Mouse (Mus musculus): ENCODE data around the gene Hipk2.

Gene Hipk2

GRCm38 (mm10) chr6:38876071-38876911 is at the start of gene Hipk2:
Gene Hipk2, minus strand, starts transcription at chr6:38876165.
- peak; percentile 58 for DNase-seq (ENCODE audit: low read depth, low spot score)

DNA sequence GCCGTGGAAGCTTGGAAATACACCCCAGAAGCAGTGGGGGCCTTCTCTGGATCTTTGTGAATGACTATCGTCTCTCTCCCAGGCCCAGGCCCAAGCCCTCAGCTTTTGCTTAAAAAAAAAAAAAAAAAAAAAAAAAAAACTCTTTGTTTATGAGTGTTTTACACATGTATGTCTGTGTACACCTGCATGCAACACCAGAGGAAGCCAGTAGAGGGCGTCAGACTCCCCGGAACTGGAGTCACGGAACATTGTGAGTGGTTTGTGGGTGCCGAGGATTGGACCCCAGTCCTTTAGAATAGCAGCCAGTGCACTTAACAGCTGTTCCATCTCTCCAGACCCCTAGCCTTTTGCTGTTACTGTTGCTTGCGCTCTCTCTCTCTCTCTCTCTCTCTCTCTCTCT is 49.8 kb upstream of the Hipk2 start:
- DNase-seq (ENCODE audit: low read depth, low spot score), result peak; percentile 55

GRCm38 (mm10) chr6:38923870-38924817 is 48.2 kb upstream of the Hipk2 start:
- peak; percentile 91 for DNase-seq (ENCODE audit: low read depth, low spot score)

DNA sequence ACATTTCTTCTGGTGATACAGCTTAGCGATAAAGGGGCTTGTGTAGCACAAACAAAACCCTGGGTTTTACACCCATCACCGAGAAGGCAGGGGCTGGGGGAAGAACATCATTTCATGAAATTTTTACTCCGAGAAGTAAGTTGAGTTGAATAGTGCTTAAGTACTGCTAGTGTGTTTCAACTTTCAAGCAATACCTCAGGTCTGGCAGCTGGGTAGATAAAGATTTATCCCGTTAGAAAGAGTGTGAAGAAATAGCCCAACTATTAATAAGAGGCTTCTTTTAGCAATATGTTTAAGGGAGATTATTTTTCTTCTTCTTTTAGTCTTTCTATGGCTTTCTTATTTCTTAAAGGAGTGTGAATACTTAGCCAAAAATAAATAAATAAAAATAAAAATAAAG is 47.5 kb upstream of the Hipk2 start:
- DNase-seq (ENCODE audit: low read depth, low spot score), result no peak

DNA sequence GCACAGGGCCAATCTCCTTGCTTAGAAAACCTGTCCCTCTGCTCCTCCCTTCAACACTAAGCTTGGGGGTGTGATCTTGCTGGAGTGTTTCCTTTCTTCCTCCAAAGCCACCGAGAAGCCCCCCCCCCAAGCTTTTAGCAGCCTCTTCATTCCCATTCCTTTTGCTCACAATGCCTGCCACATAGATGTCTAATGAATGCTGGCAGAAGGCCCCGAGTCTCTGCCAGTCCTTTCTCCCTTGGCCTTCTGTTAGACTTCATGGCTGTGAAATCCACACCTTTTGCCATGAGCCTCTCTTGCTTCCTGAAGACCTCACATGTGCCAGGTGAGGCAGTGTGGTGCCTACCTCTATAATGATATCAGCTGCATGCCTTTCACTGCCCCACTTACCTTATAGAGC is 46.6 kb upstream of the Hipk2 start:
- DNase-seq (ENCODE audit: low read depth, low spot score), result no peak

DNA sequence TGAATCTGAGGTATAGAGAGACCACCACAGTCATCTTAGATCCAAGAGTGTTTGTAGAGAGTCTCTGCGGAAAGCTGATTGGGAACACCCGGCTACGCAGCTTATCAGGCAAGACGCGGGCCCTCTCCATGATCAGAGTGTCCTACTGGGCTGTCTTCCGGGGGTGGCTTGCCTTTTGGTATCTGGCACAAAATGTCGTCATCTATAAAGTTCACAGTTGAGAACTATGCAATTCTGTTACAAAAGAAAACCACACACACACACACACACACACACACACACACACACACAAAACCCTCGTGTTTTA is 45.8 kb upstream of the Hipk2 start:
- DNase-seq (ENCODE audit: low read depth, low spot score), result no peak

DNA sequence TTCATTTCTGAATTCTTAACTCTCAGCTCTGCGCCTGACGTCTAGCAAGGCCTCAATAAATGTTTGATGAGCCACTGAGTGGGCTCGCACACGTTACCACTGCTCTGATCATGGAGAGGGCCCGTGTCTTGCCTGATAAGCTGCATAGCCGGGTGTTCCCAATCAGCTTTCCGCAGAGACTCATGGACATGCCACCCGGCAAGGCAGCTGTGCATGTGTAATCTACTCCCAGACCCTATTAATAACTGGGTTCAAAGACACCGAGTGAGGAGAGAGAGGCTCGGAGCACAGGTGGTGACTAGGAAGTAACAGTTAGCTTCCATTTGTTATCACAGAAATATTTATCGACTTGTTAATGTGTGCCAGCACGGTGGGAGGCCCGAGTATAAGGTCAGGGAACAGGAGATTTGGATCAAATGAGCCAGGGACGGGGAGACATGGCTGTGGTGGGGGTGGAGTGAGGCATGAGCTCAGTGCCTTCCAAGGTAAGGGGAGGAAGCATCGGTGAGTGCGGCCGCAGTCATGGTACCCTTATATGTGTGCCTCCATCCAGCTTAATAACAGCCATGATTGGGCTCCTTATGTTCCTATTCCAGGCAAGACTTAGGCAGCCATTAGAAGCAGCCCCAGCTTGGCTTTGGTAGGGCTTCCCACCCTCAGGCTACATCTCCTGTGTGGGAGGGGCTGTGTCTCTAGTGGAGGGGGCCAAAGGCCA is 45.3 kb upstream of the Hipk2 start:
- peak; percentile 69 for DNase-seq (ENCODE audit: low read depth, low spot score)

DNA sequence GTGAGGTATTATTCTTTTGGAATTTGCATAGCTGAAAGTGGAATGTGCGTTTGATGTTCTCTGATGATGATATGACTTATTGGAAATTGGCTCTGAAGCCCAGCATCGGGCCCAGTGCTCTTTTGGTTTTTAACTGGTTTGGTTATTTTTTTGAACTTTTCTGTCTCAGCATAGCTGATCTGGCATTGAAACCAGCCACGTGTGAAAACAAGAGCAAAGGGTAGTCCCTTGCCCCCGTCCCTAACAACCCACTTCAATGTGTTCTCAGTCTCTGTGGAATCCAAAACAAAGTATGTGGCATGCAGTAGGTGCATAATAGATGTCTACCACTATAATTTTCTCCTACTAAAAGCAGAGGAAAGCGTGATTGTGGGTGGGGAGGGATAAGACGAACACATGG is 44.2 kb upstream of the Hipk2 start:
- no peak for DNase-seq (ENCODE audit: low read depth, low spot score)

DNA sequence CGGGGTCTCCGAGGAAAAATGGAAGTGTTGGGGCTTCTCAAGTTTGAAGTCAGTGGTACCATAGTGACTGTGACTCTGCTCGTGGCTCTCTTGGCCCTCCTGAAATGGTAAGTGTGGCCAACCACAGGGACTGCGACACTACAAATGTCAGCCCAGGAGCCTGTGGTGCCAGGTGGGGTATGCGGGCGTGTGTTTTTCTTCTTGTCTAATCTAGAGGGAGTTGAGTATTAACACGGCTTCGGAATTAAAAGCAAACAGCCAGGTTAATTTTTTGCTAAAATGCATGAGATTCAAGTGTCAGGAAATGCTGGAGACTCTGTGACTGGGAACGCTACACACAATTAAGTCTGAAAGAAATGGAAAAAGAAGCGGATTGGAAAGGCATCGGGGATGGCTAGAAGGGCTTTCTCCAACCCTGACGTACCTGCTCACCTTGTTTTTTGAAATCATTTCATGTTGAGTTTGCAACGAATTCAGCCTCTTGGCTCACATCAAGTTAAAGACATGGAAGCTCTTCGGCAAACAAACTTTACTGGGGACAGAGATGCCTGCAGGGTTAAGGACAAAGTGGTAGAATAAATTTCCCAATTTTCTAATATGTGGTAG is 43.3 kb upstream of the Hipk2 start:
- no peak for DNase-seq (ENCODE audit: low read depth, low spot score)

- DNase-seq (ENCODE audit: low read depth, low spot score), result no peak
Measured at GRCm38 (mm10) chr6:38918728-38919127, 42.8 kb upstream of the Hipk2 start.

GRCm38 (mm10) chr6:38917415-38917814 is 41.5 kb upstream of the Hipk2 start:
- no peak for DNase-seq (ENCODE audit: low read depth, low spot score)

- no peak for DNase-seq (ENCODE audit: low read depth, low spot score)
Measured at GRCm38 (mm10) chr6:38916571-38916970, 40.6 kb upstream of the Hipk2 start.

DNA sequence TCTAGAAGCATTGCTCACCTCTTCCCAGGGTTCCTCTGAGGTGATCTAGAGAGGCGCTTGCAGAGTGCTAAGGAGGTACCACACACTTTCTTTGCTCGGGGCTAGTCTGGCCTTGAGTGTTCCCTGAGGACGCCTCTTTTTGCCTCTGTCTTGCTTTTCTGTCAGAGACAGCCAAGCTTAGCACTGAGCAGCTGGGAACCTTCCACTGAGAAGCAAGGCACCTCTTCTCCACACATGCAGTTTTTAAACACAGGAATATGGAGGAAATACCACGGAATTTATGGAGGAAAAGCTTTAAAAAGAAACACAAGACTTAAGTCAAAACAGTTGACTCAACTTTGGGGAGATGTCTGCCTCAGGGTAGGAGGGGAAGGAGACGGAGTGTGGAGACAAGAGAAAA is 39.8 kb upstream of the Hipk2 start:
- no peak for DNase-seq (ENCODE audit: low read depth, low spot score)

DNA sequence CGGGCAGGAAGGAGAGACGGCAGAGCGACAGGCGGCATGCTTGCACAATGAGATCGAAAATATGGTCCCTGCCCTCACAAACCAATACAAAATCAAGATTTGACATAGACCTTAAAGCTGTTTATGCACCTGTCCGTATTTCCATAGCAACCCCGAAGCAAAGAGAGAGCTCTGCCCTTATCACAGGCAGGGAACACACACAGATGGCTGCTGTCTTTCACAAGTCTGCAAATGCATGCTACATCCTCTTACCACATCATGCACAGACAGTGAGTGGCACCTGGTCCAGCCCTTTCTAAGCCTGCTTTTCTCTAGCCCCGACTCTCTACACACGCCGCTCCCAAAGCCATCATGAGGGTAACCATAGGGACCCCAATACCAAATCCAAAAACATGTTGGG is 38.2 kb upstream of the Hipk2 start:
- no peak for DNase-seq (ENCODE audit: low read depth, low spot score)

DNA sequence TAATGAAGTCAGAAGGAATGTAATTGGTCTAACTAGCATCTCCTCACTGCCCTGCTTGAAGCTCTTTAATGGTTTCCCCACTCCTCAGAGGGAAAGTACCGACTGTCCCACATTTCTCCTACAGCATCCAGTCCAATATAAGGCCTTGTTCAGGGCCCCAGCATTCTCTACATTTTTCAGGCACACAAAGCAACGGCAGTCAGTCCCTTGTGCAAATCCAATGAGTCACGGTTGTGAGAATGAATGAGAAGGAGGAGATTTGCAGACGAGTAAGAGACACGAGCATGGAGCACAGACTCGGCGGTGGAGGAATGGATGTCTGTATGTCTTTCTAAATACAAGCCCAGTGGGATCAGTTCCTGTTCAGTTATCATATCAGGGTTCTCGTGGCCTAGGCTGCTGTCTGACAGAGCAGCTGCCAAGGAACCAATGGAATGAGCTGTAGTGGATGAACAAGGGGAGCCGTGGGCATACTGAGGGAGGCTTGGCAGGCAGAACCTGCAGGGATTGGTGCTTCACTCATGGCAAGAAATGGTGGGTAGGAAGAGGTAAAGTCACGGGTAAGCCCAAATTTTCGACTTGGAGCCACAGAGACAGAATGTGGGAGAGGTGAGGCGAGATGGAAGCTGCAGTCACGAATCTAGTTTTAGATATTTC is 37.5 kb upstream of the Hipk2 start:
- DNase-seq (ENCODE audit: low read depth, low spot score), result no peak

- no peak for DNase-seq (ENCODE audit: low read depth, low spot score)
Measured at GRCm38 (mm10) chr6:38912845-38913244, 36.9 kb upstream of the Hipk2 start.

DNA sequence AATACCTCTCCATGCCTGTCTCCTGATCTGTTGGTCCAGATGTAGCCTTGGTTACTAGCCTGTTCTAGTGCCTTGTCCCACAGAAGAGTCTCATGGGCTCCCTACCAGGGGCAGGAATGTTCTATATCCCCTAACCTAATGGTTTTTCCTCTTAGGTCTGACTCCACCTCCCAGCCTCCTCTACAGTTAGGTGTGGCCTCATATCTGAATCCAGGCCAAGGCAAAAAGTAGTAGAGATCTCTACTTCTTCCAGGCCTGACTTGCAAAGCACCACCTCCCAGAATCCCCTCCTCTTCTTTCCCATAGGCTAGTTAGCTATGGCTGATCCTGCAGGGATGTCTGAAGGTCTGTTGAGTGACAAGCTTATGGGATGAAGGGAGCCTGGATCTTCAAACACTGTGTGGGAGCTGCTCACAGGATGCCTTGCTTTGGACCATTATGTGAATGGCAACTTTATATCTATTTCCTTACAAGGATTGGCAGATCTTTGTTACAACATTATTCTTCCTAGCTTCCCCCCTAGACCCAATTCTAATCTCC is 36.2 kb upstream of the Hipk2 start:
- no peak for DNase-seq (ENCODE audit: low read depth, low spot score)

DNA sequence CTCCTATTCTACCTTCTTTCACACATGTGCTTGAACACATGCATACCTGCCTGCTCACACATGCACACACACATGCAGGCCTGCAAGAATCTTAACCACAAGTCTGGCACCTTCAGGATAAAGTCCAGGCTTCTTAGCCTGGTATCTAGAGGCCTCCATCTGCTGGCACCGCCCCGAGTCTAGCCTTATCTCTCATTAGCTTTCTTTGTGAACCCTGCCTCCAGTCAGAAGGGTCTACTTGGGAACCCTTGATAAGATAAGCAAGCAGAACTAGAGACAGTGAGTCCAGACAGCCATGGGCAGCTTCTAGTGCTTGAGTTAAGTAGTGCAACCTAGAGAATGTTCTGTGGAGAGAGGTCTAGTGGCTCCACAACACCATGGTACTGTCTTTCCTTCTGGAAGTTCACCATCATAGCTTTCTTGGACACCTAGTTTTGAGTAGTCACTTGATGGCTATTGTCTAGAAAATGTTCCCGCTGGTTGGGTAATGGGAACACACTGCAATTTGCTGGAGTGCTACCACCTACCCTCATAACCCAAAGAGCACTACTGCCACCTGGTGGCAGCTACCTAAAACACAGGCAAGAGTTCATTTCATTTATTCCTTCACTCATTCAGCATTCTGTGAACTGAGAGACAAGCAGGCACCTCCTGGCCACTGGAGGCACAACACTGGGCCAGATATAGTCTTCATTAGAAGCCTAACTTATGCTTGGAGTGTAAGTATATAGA is 35.0 kb upstream of the Hipk2 start:
- peak; percentile 94 for DNase-seq (ENCODE audit: low read depth, low spot score)

GRCm38 (mm10) chr6:38908401-38908800 is 32.4 kb upstream of the Hipk2 start:
- no peak for DNase-seq (ENCODE audit: low read depth, low spot score)

- DNase-seq (ENCODE audit: low read depth, low spot score), result no peak
Measured at GRCm38 (mm10) chr6:38906005-38906404, 30.0 kb upstream of the Hipk2 start.

Data from c-Kit-negative CD71-positive TER-119-positive erythroid progenitor cells, embryonic 14.5 days (primary cell).